Mouse (Mus musculus) liver (tissue): ENCODE results near the gene Spock2.

Source experiments
- DNase-seq: peaks from one replicate; pipeline ENCODE4 v3.0.0-alpha.2; 2020; ENCODE audit warnings: mixed read lengths

The Spock2 gene

GRCm38 (mm10) chr10:60106146-60106530 lies at the start of gene Spock2:
TSS of gene Spock2 (plus strand) at chr10:60106219.
- no peak for DNase-seq

- DNase-seq = no peak
These were observed 43.8 kb upstream of the Spock2 start for GRCm38 (mm10) chr10:60062173-60062572.

- no peak for DNase-seq
These were observed 43.1 kb upstream of the Spock2 start for GRCm38 (mm10) chr10:60062931-60063330.

GRCm38 (mm10) chr10:60066524-60066923 lies 39.5 kb upstream of the Spock2 start:
- peak; percentile 21 for DNase-seq

- no peak for DNase-seq
These were observed 30.9 kb upstream of the Spock2 start for GRCm38 (mm10) chr10:60075159-60075558.

GRCm38 (mm10) chr10:60077226-60077625 lies 28.8 kb upstream of the Spock2 start:
- DNase-seq = no peak

GRCm38 (mm10) chr10:60077736-60078560 lies 28.1 kb upstream of the Spock2 start:
- DNase-seq = peak; percentile 62

GRCm38 (mm10) chr10:60078561-60078917 lies 27.5 kb upstream of the Spock2 start:
- DNase-seq = peak; percentile 89

GRCm38 (mm10) chr10:60080171-60080570 lies 25.8 kb upstream of the Spock2 start:
- peak; percentile 71 for DNase-seq

- peak; percentile 35 for DNase-seq
These were observed 25.4 kb upstream of the Spock2 start for GRCm38 (mm10) chr10:60080601-60080981.

GRCm38 (mm10) chr10:60080982-60081825 lies 24.8 kb upstream of the Spock2 start:
- no peak for DNase-seq

- no peak for DNase-seq
These were observed 24.1 kb upstream of the Spock2 start for GRCm38 (mm10) chr10:60081905-60082304.

- DNase-seq = no peak
These were observed 22.0 kb upstream of the Spock2 start for GRCm38 (mm10) chr10:60084065-60084464.

- DNase-seq = no peak
These were observed 13.7 kb upstream of the Spock2 start for GRCm38 (mm10) chr10:60092311-60092710.

GRCm38 (mm10) chr10:60093751-60094150 lies 12.3 kb upstream of the Spock2 start:
- DNase-seq = no peak

- no peak for DNase-seq
These were observed 10.5 kb upstream of the Spock2 start for GRCm38 (mm10) chr10:60095558-60095957.

GRCm38 (mm10) chr10:60096302-60096701 lies 9.7 kb upstream of the Spock2 start:
- no peak for DNase-seq

GRCm38 (mm10) chr10:60097146-60097545 lies 8.9 kb upstream of the Spock2 start:
- DNase-seq = no peak

GRCm38 (mm10) chr10:60097774-60098173 lies 8.2 kb upstream of the Spock2 start:
- no peak for DNase-seq

- DNase-seq = no peak
These were observed 451 bp upstream of the Spock2 start for GRCm38 (mm10) chr10:60105391-60106145.

- no peak for DNase-seq
These were observed 640 bp downstream of the Spock2 start for GRCm38 (mm10) chr10:60106531-60107186.

GRCm38 (mm10) chr10:60107448-60107847 lies 1.4 kb downstream of the Spock2 start:
- DNase-seq = no peak
